Mouse (Mus musculus): ENCODE results near the gene 1700084M14Rik. TPM values are rescaled to one million over a fixed set of nuclear protein-coding genes. Genes with fewer than 3 reads are reported as not detected.

1700084M14Rik gene
- not detected for polyA plus RNA-seq (2014; fragmentation: Illumina TruSeq; extraction: RNeasy Lipid Tissue Mini Kit (QIAGEN cat#74804); ENCODE audit: low read depth, low replicate concordance)

DNA sequence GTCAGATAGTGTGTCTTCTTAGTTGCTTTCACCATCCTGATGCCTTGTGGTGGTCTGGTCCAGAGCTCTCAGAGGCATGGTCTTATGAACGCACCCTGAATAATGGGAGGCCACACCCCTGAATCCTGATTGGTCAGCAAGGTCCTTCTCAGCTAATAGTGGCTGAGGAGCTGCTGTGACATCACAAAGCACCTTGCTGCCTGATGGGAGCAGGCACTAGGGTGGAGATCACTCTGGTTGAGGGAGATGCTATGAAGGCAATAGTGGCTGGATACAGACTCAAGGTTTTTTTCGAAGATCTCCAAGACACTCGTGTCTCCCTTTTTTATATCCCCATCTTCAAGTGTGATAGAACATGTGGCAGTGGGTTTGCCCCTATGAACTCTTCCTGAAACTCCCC, at the start of gene 1700084M14Rik:
1700084M14Rik (minus strand) TSS at position 101 of the 400 bp plus-strand sequence.

Other genes starting within 250 kb of the 1700084M14Rik start
- not detected for gene Mageb2, start 244.2 kb downstream of the 1700084M14Rik start, polyA plus RNA-seq (2014; fragmentation: Illumina TruSeq; extraction: RNeasy Lipid Tissue Mini Kit (QIAGEN cat#74804); ENCODE audit: low read depth, low replicate concordance)
- gene Gm5072, start 183.4 kb downstream of the 1700084M14Rik start, polyA plus RNA-seq (2014; fragmentation: Illumina TruSeq; extraction: RNeasy Lipid Tissue Mini Kit (QIAGEN cat#74804); ENCODE audit: low read depth, low replicate concordance) = not detected
- gene Gm8914, start 95.8 kb downstream of the 1700084M14Rik start, polyA plus RNA-seq (2014; fragmentation: Illumina TruSeq; extraction: RNeasy Lipid Tissue Mini Kit (QIAGEN cat#74804); ENCODE audit: low read depth, low replicate concordance) = not detected
- gene Gm14781, start 56.3 kb upstream of the 1700084M14Rik start, polyA plus RNA-seq (2014; fragmentation: Illumina TruSeq; extraction: RNeasy Lipid Tissue Mini Kit (QIAGEN cat#74804); ENCODE audit: low read depth, low replicate concordance) = not detected
- gene Mageb5, start 207.1 kb upstream of the 1700084M14Rik start, polyA plus RNA-seq (2014; fragmentation: Illumina TruSeq; extraction: RNeasy Lipid Tissue Mini Kit (QIAGEN cat#74804); ENCODE audit: low read depth, low replicate concordance) = not detected